Mouse (Mus musculus) limb, embryonic 14.5 days (tissue): ENCODE data around the gene Ttc36. TPM values are rescaled to one million over a fixed set of nuclear protein-coding genes. Genes with fewer than 3 reads are reported as not detected.

Source experiments
- ATAC-seq: fragments of 200-750 bp; cut with Nextera tagmentation; 2 replicates; pipeline ENCODE4 v1.8.0; 2017; ENCODE audit warnings: low read depth, moderate number of reproducible peaks, moderate TSS enrichment; ENCODE audit not compliant: low FRiP score
- DNase-seq: peaks from one replicate; pipeline ENCODE4 v3.0.0-alpha.2; 2015; ENCODE audit warnings: low spot score
- H3K27ac ChIP-seq: fragments of 300-500 bp; sonication (generic); replicated peaks from 2 replicates; pipeline ENCODE4 v1.5.1; 2014; ENCODE audit warnings: low read depth, mild to moderate bottlenecking, low read length, moderate library complexity, mixed read lengths
- H3K27me3 ChIP-seq: fragments of 300-500 bp; sonication (generic); 2 replicates; pipeline ENCODE4 v1.6.1; 2014; ENCODE audit warnings: low read length, mixed read lengths; ENCODE audit not compliant: control insufficient read depth, insufficient read depth
- H3K36me3 ChIP-seq: fragments of 300-500 bp; sonication (generic); 2 replicates; pipeline ENCODE4 v1.6.1; 2014; ENCODE audit warnings: mild to moderate bottlenecking, low read length, moderate library complexity, mixed read lengths; ENCODE audit not compliant: control insufficient read depth, insufficient read depth
- H3K4me1 ChIP-seq: fragments of 300-500 bp; sonication (generic); 2 replicates; pipeline ENCODE4 v1.6.1; 2014; ENCODE audit warnings: antibody characterized with exemption, low read length, mixed read lengths; ENCODE audit not compliant: control insufficient read depth, insufficient read depth
- H3K4me2 ChIP-seq: fragments of 300-500 bp; sonication (generic); replicated peaks from 2 replicates; pipeline ENCODE4 v1.6.1; 2014; ENCODE audit warnings: low read depth, mild to moderate bottlenecking, low read length, moderate library complexity; ENCODE audit not compliant: severe bottlenecking
- H3K4me3 ChIP-seq: fragments of 300-500 bp; sonication (generic); replicated peaks from 2 replicates; pipeline ENCODE4 v1.5.1; 2014; ENCODE audit warnings: low read length
- H3K9ac ChIP-seq: fragments of 300-500 bp; sonication (generic); 2 replicates; pipeline ENCODE4 v1.6.1; 2014; ENCODE audit warnings: mild to moderate bottlenecking, low read depth, low read length, moderate library complexity; ENCODE audit not compliant: severe bottlenecking
- H3K9me3 ChIP-seq: fragments of 300-500 bp; sonication (generic); 2 replicates; pipeline ENCODE4 v1.6.1; 2016; ENCODE audit warnings: low read length; ENCODE audit not compliant: control insufficient read depth
- POLR2A ChIP-seq: fragments of 200-500 bp; IDR thresholded peaks from 2 replicates; pipeline ENCODE4 v1.8.0; 2012; ENCODE audit warnings: inconsistent platforms, mild to moderate bottlenecking, moderate library complexity, borderline replicate concordance; ENCODE audit not compliant: insufficient read depth, insufficient read length; ENCODE audit errors: extremely low read depth
- WGBS: fragments of 180-500 bp; shearing (Covaris S2); extraction: QIAGEN DNeasy Blood & Tissue Kit; methylation state at CpG from one replicate; pipeline ENCODE4 v1.1.7; 2014; 5-methylcytosine and 5-hydroxymethylcytosine counted together
- polyA plus RNA-seq, 2 experiments: library from polyadenylated mRNA; depleted of rRNA in 1 of 2; stranded (reverse) in 1 of 2; unstranded in 1 of 2; fragments of >200 nt; fragmentation: Nextera tagmentation in 1 of 2; extraction: Ambion mirVana in 1 of 2; gene quantifications; 2 replicates each; pipeline versions ENCODE4 v1.2.1 to v1.2.3; 2012 to 2014

Ttc36 gene
- polyA plus RNA-seq, 2 experiments: 0.34 to 0.47 TPM

- H3K36me3 ChIP-seq: peaks cover 99% of the 10 kb centered on the region
- H3K27ac ChIP-seq: no peak overlapping the region
- ATAC-seq (no peak), DNase-seq (no peak)
- H3K9me3 ChIP-seq: no peaks in the 10 kb centered on the region
- H3K27me3 ChIP-seq: no peaks in the 10 kb centered on the region
- H3K4me1 ChIP-seq: no peaks in the 10 kb centered on the region
- H3K4me2 ChIP-seq: no peak overlapping the region
- H3K9ac ChIP-seq: no peak overlapping the region
- no peak overlapping the region for H3K4me3 ChIP-seq
- WGBS: 93% methylated on average over 8 of the region's 8 CpGs
- no peak for TF ChIP-seq POLR2A
Measured at GRCm38 (mm10) chr9:44814179-44814578, 11.3 kb upstream of the Ttc36 start.

- DNase-seq (no peak), ATAC-seq (no peak)
- Histone ChIP-seq H3K4me3 (no peak overlapping the region), H3K36me3 (peaks cover 98% of the 10 kb centered on the region), H3K27ac (no peak overlapping the region), H3K27me3 (no peaks in the 10 kb centered on the region), H3K9ac (no peak overlapping the region), H3K4me2 (no peak overlapping the region), H3K9me3 (no peaks in the 10 kb centered on the region), H3K4me1 (no peaks in the 10 kb centered on the region)
- 88% methylated on average over 10 of the region's 10 CpGs for WGBS
- TF ChIP-seq POLR2A: no peak
Measured at GRCm38 (mm10) chr9:44810316-44810715, 7.4 kb upstream of the Ttc36 start.

- no peak for TF ChIP-seq POLR2A
Measured at GRCm38 (mm10) chr9:44807778-44808177, 4.9 kb upstream of the Ttc36 start.

GRCm38 (mm10) chr9:44807141-44807540 is 4.3 kb upstream of the Ttc36 start:
- no peak for DNase-seq
- H3K4me3 ChIP-seq: no peak overlapping the region
- WGBS: 54% methylated on average over 5 of the region's 5 CpGs
- ATAC-seq: no peak
- H3K9ac ChIP-seq: no peak overlapping the region
- TF ChIP-seq POLR2A: no peak
- no peaks in the 10 kb centered on the region for H3K9me3 ChIP-seq
- no peak overlapping the region for H3K4me2 ChIP-seq
- H3K4me1 ChIP-seq: no peaks in the 10 kb centered on the region
- no peak overlapping the region for H3K27ac ChIP-seq
- no peaks in the 10 kb centered on the region for H3K27me3 ChIP-seq
- peaks cover 75% of the 10 kb centered on the region for H3K36me3 ChIP-seq

More at GRCm38 (mm10) chr9:44807778-44808177, 4.9 kb upstream of the Ttc36 start:
- H3K9ac ChIP-seq: no peak overlapping the region
- H3K27ac ChIP-seq: no peak overlapping the region
- H3K27me3 ChIP-seq: no peaks in the 10 kb centered on the region
- H3K9me3 ChIP-seq: no peaks in the 10 kb centered on the region
- ATAC-seq: no peak
- no peak overlapping the region for H3K4me3 ChIP-seq
- peaks cover 81% of the 10 kb centered on the region for H3K36me3 ChIP-seq
- no peak for DNase-seq
- H3K4me1 ChIP-seq: no peaks in the 10 kb centered on the region
- 96% methylated on average over 10 of the region's 10 CpGs for WGBS
- H3K4me2 ChIP-seq: no peak overlapping the region

- Histone ChIP-seq H3K4me3 (no peak overlapping the region), H3K27me3 (no peaks in the 10 kb centered on the region), H3K4me1 (no peaks in the 10 kb centered on the region), H3K36me3 (peaks cover 59% of the 10 kb centered on the region), H3K27ac (no peak overlapping the region), H3K4me2 (no peak overlapping the region), H3K9me3 (no peaks in the 10 kb centered on the region), H3K9ac (no peak overlapping the region)
- no peak for TF ChIP-seq POLR2A
- 91% methylated on average over 5 of the region's 5 CpGs for WGBS
- ATAC-seq: no peak
- no peak for DNase-seq
Measured at GRCm38 (mm10) chr9:44805536-44805935, 2.7 kb upstream of the Ttc36 start.

GRCm38 (mm10) chr9:44804678-44805077 is 1.8 kb upstream of the Ttc36 start:
- Histone ChIP-seq H3K27ac (no peak overlapping the region), H3K4me3 (no peak overlapping the region), H3K27me3 (no peaks in the 10 kb centered on the region), H3K4me1 (peaks cover 5% of the 10 kb centered on the region), H3K4me2 (no peak overlapping the region), H3K36me3 (peaks cover 50% of the 10 kb centered on the region), H3K9me3 (no peaks in the 10 kb centered on the region), H3K9ac (no peak overlapping the region)
- 0 out of 2 replicates have a peak, but pooled peaks have one; percentile 21 for ATAC-seq
- no peak for DNase-seq
- TF ChIP-seq POLR2A: no peak
- WGBS: 90% methylated on average over 10 of the region's 10 CpGs
